Mouse (Mus musculus) MEL (cell line): ENCODE results near the gene Gm3336. TPM values are rescaled to one million over a fixed set of nuclear protein-coding genes. Genes with fewer than 3 reads are reported as not detected.

ENCODE experiments used
- DNase-seq: peaks from one replicate; pipeline ENCODE4 v3.0.0; 2011; ENCODE audit warnings: low read depth, low spot score
- H3K27ac ChIP-seq: 2 replicates; pipeline ENCODE4 v1.5.1; 2012; ENCODE audit warnings: low read depth, mild to moderate bottlenecking, control low read depth, low read length, moderate library complexity; ENCODE audit not compliant: control insufficient read depth
- H3K27me3 ChIP-seq, 2 experiments: fragments of 150-350 bp in 1 of 2; sonication (generic) in 1 of 2; 2 replicates each; pipeline ENCODE4 v1.6.1; 2012; ENCODE audit warnings: low read length in 2 of 2, mild to moderate bottlenecking in 2 of 2, improper control_type of control experiment in 1 of 2, moderate library complexity in 1 of 2; ENCODE audit not compliant: insufficient read depth in 2 of 2, control insufficient read depth in 1 of 2
- H3K36me3 ChIP-seq, 2 experiments: 2 replicates each; pipeline ENCODE4 v1.6.1; 2012 to 2014; ENCODE audit warnings: low read length in 2 of 2, improper control_type of control experiment in 1 of 2, inconsistent platforms in 1 of 2, mild to moderate bottlenecking in 1 of 2; ENCODE audit not compliant: insufficient read depth in 2 of 2, control insufficient read depth in 1 of 2
- H3K4me1 ChIP-seq, 2 experiments: fragments of 150-350 bp in 1 of 2; sonication (generic) in 1 of 2; 2 replicates each; pipeline ENCODE4 v1.6.1; 2012; ENCODE audit warnings: low read length in 2 of 2, improper control_type of control experiment in 1 of 2, mild to moderate bottlenecking in 1 of 2; ENCODE audit not compliant: insufficient read depth in 2 of 2, control insufficient read depth in 1 of 2
- H3K4me3 ChIP-seq, 2 experiments: fragments of 150-350 bp in 1 of 2; sonication (generic) in 1 of 2; 2 replicates each; pipeline ENCODE4 v1.5.1; 2012; ENCODE audit warnings: low read depth in 2 of 2, low read length in 2 of 2, mild to moderate bottlenecking in 2 of 2, moderate library complexity in 2 of 2, control low read depth in 1 of 2, improper control_type of control experiment in 1 of 2; ENCODE audit not compliant: control insufficient read depth in 1 of 2, insufficient read depth in 1 of 2
- H3K79me2 ChIP-seq: 2 replicates; pipeline ENCODE4 v1.6.1; 2012; ENCODE audit warnings: mild to moderate bottlenecking, low read length, moderate library complexity; ENCODE audit not compliant: control insufficient read depth, poor library complexity, insufficient read depth
- H3K9ac ChIP-seq: 2 replicates; pipeline ENCODE4 v1.6.1; 2012; ENCODE audit warnings: low read depth, mild to moderate bottlenecking, control low read depth, low read length, moderate library complexity; ENCODE audit not compliant: control insufficient read depth, poor library complexity, severe bottlenecking
- H3K9me3 ChIP-seq: fragments of 150-350 bp; sonication (generic); replicated peaks from 2 replicates; pipeline ENCODE4 v1.6.1; 2012; ENCODE audit warnings: mild to moderate bottlenecking, low read length, improper control_type of control experiment, moderate library complexity; ENCODE audit not compliant: insufficient read depth
- CHD2 ChIP-seq: IDR thresholded peaks from 2 replicates; pipeline ENCODE4 v1.6.1; 2011; ENCODE audit warnings: low read length, improper control_type of control experiment
- CTCF ChIP-seq, 3 experiments: IDR thresholded peaks in 2 of 3; conservative IDR thresholded peaks in 1 of 3; 2 replicates each; pipeline ENCODE4 v1.5.1; 2011 to 2012; ENCODE audit warnings: low read length in 3 of 3, low read depth in 2 of 3, mild to moderate bottlenecking in 2 of 3, improper control_type of control experiment in 1 of 3, inconsistent platforms in 1 of 3, mixed read lengths in 1 of 3, moderate library complexity in 1 of 3; ENCODE audit not compliant: control insufficient read depth in 1 of 3, insufficient read depth in 1 of 3, poor library complexity in 1 of 3, severe bottlenecking in 1 of 3
- E2F4 ChIP-seq: IDR thresholded peaks from 2 replicates; pipeline ENCODE4 v1.6.1; 2011; ENCODE audit warnings: low read depth, low read length, improper control_type of control experiment, borderline replicate concordance
- EP300 ChIP-seq, 2 experiments: IDR thresholded peaks; 2 replicates each; pipeline ENCODE4 v1.6.1; 2011; ENCODE audit warnings: improper control_type of control experiment in 2 of 2, low read length in 2 of 2, low read depth in 1 of 2, mild to moderate bottlenecking in 1 of 2
- KAT2A ChIP-seq: conservative IDR thresholded peaks from 2 replicates; pipeline ENCODE4 v1.6.1; 2012; ENCODE audit warnings: low read depth, low read length, improper control_type of control experiment, inconsistent platforms
- MAFK ChIP-seq: IDR thresholded peaks from 2 replicates; pipeline ENCODE4 v1.6.1; 2011; ENCODE audit warnings: low read depth, mild to moderate bottlenecking, low read length, improper control_type of control experiment, borderline replicate concordance
- MAX ChIP-seq: IDR thresholded peaks from 2 replicates; pipeline ENCODE4 v1.6.1; 2011; ENCODE audit warnings: low read length, improper control_type of control experiment
- MAZ ChIP-seq: IDR thresholded peaks from 2 replicates; pipeline ENCODE4 v1.6.1; 2012; ENCODE audit warnings: low read depth, mild to moderate bottlenecking, inconsistent platforms, low read length, improper control_type of control experiment
- MEF2A ChIP-seq: IDR thresholded peaks from 2 replicates; pipeline ENCODE4 v1.6.1; 2014; ENCODE audit warnings: low read depth, mild to moderate bottlenecking, inconsistent platforms, low read length, improper control_type of control experiment; ENCODE audit not compliant: poor library complexity, insufficient replicate concordance, severe bottlenecking; ENCODE audit errors: extremely low read depth
- MYB ChIP-seq: IDR thresholded peaks from 2 replicates; pipeline ENCODE4 v1.6.1; 2011; ENCODE audit warnings: mild to moderate bottlenecking, low read depth, low read length, improper control_type of control experiment
- MYC ChIP-seq: IDR thresholded peaks from 2 replicates; pipeline ENCODE4 v1.6.1; 2011; ENCODE audit warnings: low read depth, mild to moderate bottlenecking, low read length, improper control_type of control experiment, moderate library complexity
- POLR2AphosphoS5 ChIP-seq: IDR thresholded peaks from 2 replicates; pipeline ENCODE4 v1.6.1; 2012; ENCODE audit warnings: low read depth, borderline replicate concordance, mild to moderate bottlenecking, inconsistent platforms, low read length, moderate library complexity, mixed read lengths
- RAD21 ChIP-seq: IDR thresholded peaks from 2 replicates; pipeline ENCODE4 v1.6.1; 2011; ENCODE audit warnings: mild to moderate bottlenecking, low read depth, low read length, improper control_type of control experiment
- RCOR1 ChIP-seq: IDR thresholded peaks from 2 replicates; pipeline ENCODE4 v1.6.1; 2012; ENCODE audit warnings: low read depth, mild to moderate bottlenecking, inconsistent platforms, low read length, improper control_type of control experiment
- SMC3 ChIP-seq: IDR thresholded peaks from 2 replicates; pipeline ENCODE4 v1.6.1; 2011; ENCODE audit warnings: low read depth, low read length, improper control_type of control experiment
- TAL1 ChIP-seq: IDR thresholded peaks from 2 replicates; pipeline ENCODE4 v1.6.1; 2012; ENCODE audit warnings: mild to moderate bottlenecking, inconsistent platforms, low read length, moderate library complexity, mixed read lengths
- USF1 ChIP-seq: IDR thresholded peaks from 2 replicates; pipeline ENCODE4 v1.6.1; 2014; ENCODE audit warnings: low read depth, mild to moderate bottlenecking, inconsistent platforms, low read length, improper control_type of control experiment, moderate library complexity
- ZMIZ1 ChIP-seq: IDR thresholded peaks from 2 replicates; pipeline ENCODE4 v1.6.1; 2012; ENCODE audit warnings: low read depth, mild to moderate bottlenecking, inconsistent platforms, low read length, improper control_type of control experiment, moderate library complexity
- ZNF384 ChIP-seq: IDR thresholded peaks from 2 replicates; pipeline ENCODE4 v1.6.1; 2012; ENCODE audit warnings: low read depth, mild to moderate bottlenecking, inconsistent platforms, low read length, improper control_type of control experiment
- polyA plus RNA-seq, 2 experiments: library from polyadenylated mRNA; stranded (reverse) in 1 of 2; unstranded in 1 of 2; fragments of >175 nt in 1 of 2; fragments of >200 nt in 1 of 2; gene quantifications; 2 replicates each; pipeline versions ENCODE4 v1.2.1 to v1.2.4; 2012; ENCODE audit warnings: low replicate concordance in 2 of 2, low read depth in 1 of 2; ENCODE audit not compliant: insufficient read length in 2 of 2, insufficient read depth in 1 of 2, missing spikeins in 1 of 2
- total RNA-seq: library from RNA; depleted of rRNA; stranded (reverse); fragments of 300-350 nt; gene quantifications from 2 replicates; pipeline ENCODE4 v1.2.3, GENCODE M21; 2012

Gene Gm3336
- total and polyA plus RNA-seq, 3 experiments: 0.19 to 0.72 TPM; not detected in 1

DNA sequence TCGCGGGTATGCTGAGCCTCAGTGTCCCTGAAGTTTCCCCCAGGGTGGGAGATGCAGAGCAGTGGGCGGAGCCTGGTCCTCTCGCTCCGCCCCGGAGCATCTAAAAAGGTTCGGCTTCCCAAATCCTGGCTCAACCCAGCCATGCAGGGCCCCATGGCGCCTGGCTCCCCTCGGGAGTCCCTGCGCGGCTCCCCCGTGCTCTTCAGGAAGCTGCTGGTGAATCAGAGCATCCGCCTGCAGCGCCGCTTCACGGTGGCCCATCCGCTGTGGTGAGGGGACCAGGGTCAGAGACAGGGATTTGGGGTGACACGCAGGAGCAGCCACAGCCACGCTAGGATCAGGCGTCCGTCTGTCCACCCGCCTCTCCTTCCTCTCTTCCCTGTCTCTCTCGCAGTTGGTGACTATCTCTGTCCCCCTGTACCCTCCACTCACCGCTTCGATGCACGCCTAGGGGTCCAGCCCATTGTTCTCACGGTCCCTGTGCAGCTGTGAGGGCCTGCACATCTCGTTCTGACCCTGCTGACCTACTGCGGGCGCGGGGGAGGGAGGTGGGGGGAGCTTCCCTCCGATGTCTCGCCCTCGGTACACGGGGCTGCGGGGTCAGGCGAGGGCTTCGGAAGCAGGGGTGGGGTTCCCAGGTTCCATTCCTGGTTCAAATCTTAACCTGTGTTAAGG is 24.8 kb downstream of the Gm3336 start:
- no peaks in the 10 kb centered on the region for H3K79me2 ChIP-seq
- no peaks in the 10 kb centered on the region for H3K36me3 ChIP-seq
- peaks cover 0 to 1% of the 10 kb centered on the region in 2 experiments; a peak in 2 of 4 replicates for H3K27me3 ChIP-seq
- H3K4me1 ChIP-seq: no peaks in the 10 kb centered on the region
- H3K27ac ChIP-seq: no peak overlapping the region
- DNase-seq: no peak
- H3K4me3 ChIP-seq: no peak overlapping the region
- H3K9ac ChIP-seq: no peak overlapping the region
- no peaks in the 10 kb centered on the region for H3K9me3 ChIP-seq
- TF ChIP-seq MAFK (no peak), ZNF384 (no peak), MYC (no peak), TAL1 (no peak), RAD21 (no peak), EP300 (IDR thresholded peaks at IDR 0.05; ENCODE audit: low read depth in 1 of 2, low read length in 2 of 2) (no peak), MAX (no peak), MYB (no peak), SMC3 (no peak), KAT2A (no peak), MEF2A (no peak), CTCF (IDR thresholded peaks at IDR 0.05 in 2 of 3, conservative IDR thresholded peaks at IDR 0.05 in 1 of 3; ENCODE audit: control insufficient read depth in 1 of 3, insufficient read depth in 1 of 3, low read depth in 2 of 3, low read length in 3 of 3, poor library complexity in 1 of 3, severe bottlenecking in 1 of 3) (no peak), E2F4 (no peak), RCOR1 (no peak), MAZ (no peak), POLR2AphosphoS5 (no peak), CHD2 (no peak)

DNA sequence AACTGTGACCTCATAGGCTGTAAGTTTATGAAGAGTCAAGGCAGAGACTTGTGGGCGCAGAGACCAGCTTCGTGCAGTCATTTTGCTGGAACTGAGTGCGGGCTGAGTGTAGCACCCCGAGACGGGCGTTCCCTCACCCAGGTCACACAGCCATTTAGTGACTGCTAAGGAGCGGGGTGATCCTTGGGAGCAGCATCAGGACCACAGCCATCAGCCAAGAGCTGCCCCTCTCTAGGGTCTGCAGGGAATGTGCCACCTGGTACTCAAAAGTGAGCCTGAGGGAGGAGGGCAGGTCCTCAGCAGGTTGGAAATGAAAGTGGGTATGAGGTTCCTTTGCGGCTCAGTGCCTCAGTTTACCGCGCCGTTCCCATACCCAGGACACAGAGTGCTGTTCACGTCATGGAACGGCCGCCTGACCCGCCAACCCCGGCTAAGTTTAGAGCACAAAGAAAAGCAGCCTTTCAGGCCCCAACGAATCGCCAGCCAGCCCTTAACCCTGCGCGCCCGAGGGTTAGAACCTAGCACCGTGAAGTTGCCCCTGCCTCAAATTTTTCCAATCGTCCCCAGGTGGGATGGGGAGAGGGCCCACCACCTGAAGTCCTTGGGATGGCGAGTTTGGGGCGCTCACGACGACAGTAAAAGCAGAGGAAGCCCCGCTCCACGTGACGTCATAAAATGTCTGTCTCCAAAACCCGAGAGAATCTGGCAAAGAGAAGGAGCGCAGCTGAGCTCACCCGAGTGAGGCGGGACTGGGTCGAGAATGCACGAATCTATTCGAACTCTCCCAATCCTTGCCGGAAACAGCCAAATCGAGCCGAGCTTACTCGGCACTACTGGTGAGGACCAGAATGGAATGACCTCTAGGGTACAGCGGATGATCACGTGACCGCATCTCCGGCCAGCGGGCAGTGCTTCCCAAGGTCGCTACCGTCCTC is 25.6 kb downstream of the Gm3336 start:
- no peak for DNase-seq
- Histone ChIP-seq H3K4me1 (no peaks in the 10 kb centered on the region), H3K79me2 (no peaks in the 10 kb centered on the region), H3K4me3 (no peak overlapping the region), H3K36me3 (no peaks in the 10 kb centered on the region), H3K27ac (no peak overlapping the region), H3K9me3 (no peaks in the 10 kb centered on the region), H3K27me3 (peaks cover 0 to 1% of the 10 kb centered on the region in 2 experiments; a peak in 2 of 4 replicates), H3K9ac (no peak overlapping the region)
- TF ChIP-seq MYB (no peak), SMC3 (no peak), ZMIZ1 (no peak), MEF2A (no peak), USF1 (0 out of 2 replicates have a peak, but pooled peaks have one; percentile 28)
